Mouse (Mus musculus) MEL (cell line): ENCODE measurements around the gene Creb3l1.

Experiments
- CHD1 ChIP-seq: IDR thresholded peaks from 2 replicates; pipeline ENCODE4 v1.6.1; 2012; ENCODE audit warnings: low read depth, mild to moderate bottlenecking, inconsistent platforms, low read length, improper control_type of control experiment
- CTCF ChIP-seq, 3 experiments: IDR thresholded peaks in 2 of 3; conservative IDR thresholded peaks in 1 of 3; 2 replicates each; pipeline ENCODE4 v1.5.1; 2011 to 2012; ENCODE audit warnings: low read length in 3 of 3, low read depth in 2 of 3, mild to moderate bottlenecking in 2 of 3, improper control_type of control experiment in 1 of 3, inconsistent platforms in 1 of 3, mixed read lengths in 1 of 3, moderate library complexity in 1 of 3; ENCODE audit not compliant: control insufficient read depth in 1 of 3, insufficient read depth in 1 of 3, poor library complexity in 1 of 3, severe bottlenecking in 1 of 3
- E2F4 ChIP-seq: IDR thresholded peaks from 2 replicates; pipeline ENCODE4 v1.6.1; 2011; ENCODE audit warnings: low read depth, low read length, improper control_type of control experiment, borderline replicate concordance
- ELF1 ChIP-seq: IDR thresholded peaks from 2 replicates; pipeline ENCODE4 v1.6.1; 2014; ENCODE audit warnings: low read depth, mild to moderate bottlenecking, inconsistent platforms, low read length, improper control_type of control experiment, moderate library complexity
- EP300 ChIP-seq, 2 experiments: IDR thresholded peaks; 2 replicates each; pipeline ENCODE4 v1.6.1; 2011; ENCODE audit warnings: improper control_type of control experiment in 2 of 2, low read length in 2 of 2, low read depth in 1 of 2, mild to moderate bottlenecking in 1 of 2
- GABPA ChIP-seq: IDR thresholded peaks from 2 replicates; pipeline ENCODE4 v1.6.1; 2012; ENCODE audit warnings: low read depth, mild to moderate bottlenecking, inconsistent platforms, low read length, improper control_type of control experiment, moderate library complexity
- HCFC1 ChIP-seq: IDR thresholded peaks from 2 replicates; pipeline ENCODE4 v1.6.1; 2012; ENCODE audit warnings: low read depth, mild to moderate bottlenecking, inconsistent platforms, low read length, improper control_type of control experiment, moderate library complexity
- MAFK ChIP-seq: IDR thresholded peaks from 2 replicates; pipeline ENCODE4 v1.6.1; 2011; ENCODE audit warnings: low read depth, mild to moderate bottlenecking, low read length, improper control_type of control experiment, borderline replicate concordance
- POLR2A ChIP-seq, 2 experiments: IDR thresholded peaks; 2 replicates each; pipeline ENCODE4 v1.6.1; 2011 to 2012; ENCODE audit warnings: low read length in 2 of 2, mild to moderate bottlenecking in 2 of 2, control low read depth in 1 of 2, improper control_type of control experiment in 1 of 2, low read depth in 1 of 2, moderate library complexity in 1 of 2; ENCODE audit not compliant: control insufficient read depth in 1 of 2, insufficient read depth in 1 of 2, poor library complexity in 1 of 2
- POLR2AphosphoS2 ChIP-seq: IDR thresholded peaks from 2 replicates; pipeline ENCODE4 v1.6.1; 2011; ENCODE audit warnings: low read length, improper control_type of control experiment
- POLR2AphosphoS5 ChIP-seq: IDR thresholded peaks from 2 replicates; pipeline ENCODE4 v1.6.1; 2012; ENCODE audit warnings: low read depth, borderline replicate concordance, mild to moderate bottlenecking, inconsistent platforms, low read length, moderate library complexity, mixed read lengths
- RAD21 ChIP-seq: IDR thresholded peaks from 2 replicates; pipeline ENCODE4 v1.6.1; 2011; ENCODE audit warnings: mild to moderate bottlenecking, low read depth, low read length, improper control_type of control experiment
- TCF12 ChIP-seq: IDR thresholded peaks from 2 replicates; pipeline ENCODE4 v1.6.1; 2014; ENCODE audit warnings: low read depth, mild to moderate bottlenecking, inconsistent platforms, low read length, improper control_type of control experiment, moderate library complexity
- ZC3H11A ChIP-seq: IDR thresholded peaks from 2 replicates; pipeline ENCODE4 v1.6.1; 2012; ENCODE audit warnings: low read depth, mild to moderate bottlenecking, inconsistent platforms, low read length, improper control_type of control experiment

DNA sequence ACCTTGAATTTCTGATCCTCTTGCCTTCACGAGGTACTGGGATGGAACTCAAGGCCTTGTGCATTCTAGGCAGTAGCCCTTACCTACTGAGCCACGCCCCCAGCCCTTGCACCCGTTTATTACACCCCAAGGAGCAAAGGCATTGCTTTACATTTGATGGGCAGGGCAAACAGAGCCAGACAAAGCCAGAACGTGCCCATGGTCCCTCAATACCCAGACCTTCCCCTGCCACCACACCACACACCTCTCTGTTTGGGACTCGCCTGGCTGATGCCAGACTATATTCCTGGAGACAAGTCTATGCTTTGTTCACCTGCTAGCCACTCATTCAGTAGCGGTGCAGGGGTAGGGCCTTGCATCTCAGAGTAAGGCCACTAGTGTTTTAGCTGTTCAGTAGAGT, 17.8 kb downstream of the Creb3l1 start:
- TF ChIP-seq CTCF (IDR thresholded peaks at IDR 0.05 in 2 of 3, conservative IDR thresholded peaks at IDR 0.05 in 1 of 3; ENCODE audit: control insufficient read depth in 1 of 3, insufficient read depth in 1 of 3, low read depth in 2 of 3, low read length in 3 of 3, poor library complexity in 1 of 3, severe bottlenecking in 1 of 3): no peak
- TF ChIP-seq POLR2AphosphoS5: no peak
- TF ChIP-seq EP300 (IDR thresholded peaks at IDR 0.05; ENCODE audit: low read depth in 1 of 2, low read length in 2 of 2): no peak
- TF ChIP-seq CHD1: no peak
- TF ChIP-seq POLR2AphosphoS2: no peak
- no peak for TF ChIP-seq ELF1
- no peak for TF ChIP-seq HCFC1
- TF ChIP-seq MAFK: no peak
- no peak for TF ChIP-seq POLR2A (IDR thresholded peaks at IDR 0.05; ENCODE audit: control insufficient read depth in 1 of 2, insufficient read depth in 1 of 2, low read depth in 1 of 2, low read length in 2 of 2, poor library complexity in 1 of 2)
- TF ChIP-seq ZC3H11A: no peak
- no peak for TF ChIP-seq E2F4
- TF ChIP-seq GABPA: no peak
- no peak for TF ChIP-seq RAD21
- no peak for TF ChIP-seq TCF12
